Mouse (Mus musculus): Measurements from ENCODE around the gene Ssh1. TPM values are rescaled to one million over a fixed set of nuclear protein-coding genes. Genes with fewer than 3 reads are reported as not detected.

Gene Ssh1
- total and polyA plus RNA-seq, 3 experiments, result 3.0 to 8.2 (median 8.1) TPM

DNA sequence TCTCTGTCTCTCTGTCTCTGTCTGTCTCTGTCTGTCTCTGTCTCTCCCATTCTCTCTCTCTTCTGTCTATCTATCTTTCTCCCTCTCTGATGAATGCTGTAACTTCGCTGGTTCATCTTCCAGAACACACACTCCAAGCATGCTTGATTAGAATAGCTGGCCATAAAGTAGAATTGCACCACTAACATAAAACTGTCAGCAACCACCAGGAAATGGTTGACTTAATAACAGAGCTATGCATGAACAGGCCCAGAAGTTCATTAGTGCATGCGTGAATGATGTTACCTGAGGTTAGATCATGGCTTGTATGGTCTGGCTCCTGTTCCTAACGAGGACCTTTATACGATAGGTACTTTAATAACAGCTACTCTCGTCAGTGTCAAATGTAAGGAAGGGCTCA lies 11.4 kb upstream of the Ssh1 start:
- peaks cover 0 to 7% of the 10 kb centered on the region in 2 experiments; a peak in 1 of 4 replicates for H3K4me1 ChIP-seq (ENCODE audit: control insufficient read depth in 1 of 2, insufficient read depth in 2 of 2)
- peaks cover 3% of the 10 kb centered on the region for H3K9me3 ChIP-seq (replicated peaks; ENCODE audit: low read length)
- dilution Hi-C loops (cut with MboI; ENCODE audit: extremely low pct_ligation_motif_present, extremely low pct_unique_long_range_greater_than_20kb, low sequenced_read_pairs) (no loop called here), in situ Hi-C loops (cut with MboI; ENCODE audit: low pct_ligation_motif_present, low pct_unique_long_range_greater_than_20kb, low sequenced_read_pairs) (no loop called here)
- H3K27me3 ChIP-seq (replicated peaks), result no peaks in the 10 kb centered on the region
- no peak for DNase-seq (ENCODE audit: extremely low read depth)
- H3K36me3 ChIP-seq (replicated peaks in 1 of 2; ENCODE audit: control insufficient read depth in 1 of 2, insufficient read depth in 1 of 2, low read length in 1 of 2), result no peaks in the 10 kb centered on the region
- H3K79me2 ChIP-seq (replicated peaks; ENCODE audit: control insufficient read depth, extremely low read depth, insufficient read depth, poor library complexity, severe bottlenecking), result no peaks in the 10 kb centered on the region
- no peak overlapping the region for H3K4me2 ChIP-seq (ENCODE audit: insufficient read depth, low read depth, poor library complexity, severe bottlenecking)
- H3K9ac ChIP-seq (ENCODE audit: insufficient read depth, low read depth), result no peak overlapping the region
- no peak overlapping the region for H3K27ac ChIP-seq (ENCODE audit: insufficient read depth, low read depth)
- TF ChIP-seq MAX (IDR thresholded peaks at IDR 0.05; ENCODE audit: low read length), result no peak
- no peak for TF ChIP-seq CHD2 (IDR thresholded peaks at IDR 0.05; ENCODE audit: low read length)
- TF ChIP-seq NELFE (IDR thresholded peaks at IDR 0.05; ENCODE audit: low read depth, low read length), result no peak
- no peak for TF ChIP-seq MEF2A (IDR thresholded peaks at IDR 0.05; ENCODE audit: borderline replicate concordance, low read depth, low read length)
- TF ChIP-seq IRF4 (IDR thresholded peaks at IDR 0.05; ENCODE audit: low read depth, low read length), result no peak
- no peak for TF ChIP-seq KAT2A (IDR thresholded peaks at IDR 0.05; ENCODE audit: insufficient replicate concordance, low read length)
- TF ChIP-seq EP300 (IDR thresholded peaks at IDR 0.05; ENCODE audit: low read length), result no peak
- TF ChIP-seq MYC (IDR thresholded peaks at IDR 0.05; ENCODE audit: low read depth, low read length), result no peak
- no peak for TF ChIP-seq SIN3A (IDR thresholded peaks at IDR 0.05; ENCODE audit: low read length)
- TF ChIP-seq ZMIZ1 (IDR thresholded peaks at IDR 0.05; ENCODE audit: low read depth, low read length), result no peak
- TF ChIP-seq POLR2AphosphoS2 (IDR thresholded peaks at IDR 0.05; ENCODE audit: low read depth, low read length), result no peak
- no peak for TF ChIP-seq CTCF (conservative IDR thresholded peaks at IDR 0.05 in 1 of 2, IDR thresholded peaks at IDR 0.05 in 1 of 2; ENCODE audit: low read depth in 2 of 2, low read length in 2 of 2)
- no peak for TF ChIP-seq MAZ (IDR thresholded peaks at IDR 0.05; ENCODE audit: low read depth, low read length)
- no peak overlapping the region for H3K4me3 ChIP-seq (replicated peaks in 1 of 3; ENCODE audit: low read depth in 2 of 3, low read length in 2 of 3, poor library complexity in 1 of 3)

DNA sequence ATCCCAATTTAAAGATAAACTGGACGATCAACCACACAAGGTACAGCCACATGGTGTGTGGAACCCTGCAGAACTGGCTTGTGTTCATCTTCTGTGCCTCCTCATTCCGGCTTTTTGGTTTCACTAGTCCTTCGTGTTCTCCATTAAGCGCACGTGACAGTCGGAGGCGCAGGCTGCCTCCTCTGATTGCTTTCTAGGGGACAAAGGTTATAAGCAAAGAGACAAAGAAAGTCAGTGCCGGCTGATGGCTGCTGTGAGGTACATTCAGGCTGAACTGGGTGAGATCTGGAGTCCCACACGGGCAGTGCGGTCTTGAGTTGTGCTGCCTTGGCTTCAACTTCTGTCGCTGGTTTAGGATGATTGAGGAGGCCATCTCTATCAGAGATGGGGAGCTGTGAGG lies 10.9 kb upstream of the Ssh1 start:
- no peak for DNase-seq (ENCODE audit: extremely low read depth)

More for the DNA sequence above, 10.9 kb upstream of the Ssh1 start:
- no peak overlapping the region for H3K4me2 ChIP-seq (ENCODE audit: insufficient read depth, low read depth, poor library complexity, severe bottlenecking)
- H3K4me3 ChIP-seq (replicated peaks in 1 of 3; ENCODE audit: low read depth in 2 of 3, low read length in 2 of 3, poor library complexity in 1 of 3), result no peak overlapping the region
- H3K27ac ChIP-seq (ENCODE audit: insufficient read depth, low read depth), result no peak overlapping the region
- dilution Hi-C loops (cut with MboI; ENCODE audit: extremely low pct_ligation_motif_present, extremely low pct_unique_long_range_greater_than_20kb, low sequenced_read_pairs), result no loop called here
- TF ChIP-seq MAX (IDR thresholded peaks at IDR 0.05; ENCODE audit: low read length) (no peak), ZNF384 (IDR thresholded peaks at IDR 0.05; ENCODE audit: low read depth, low read length) (no peak), UBTF (IDR thresholded peaks at IDR 0.05; ENCODE audit: low read depth, low read length) (no peak), KAT2A (IDR thresholded peaks at IDR 0.05; ENCODE audit: insufficient replicate concordance, low read length) (no peak), ETS1 (conservative IDR thresholded peaks at IDR 0.05; ENCODE audit: low read depth, low read length) (no peak), JUND (conservative IDR thresholded peaks at IDR 0.05; ENCODE audit: low read depth, low read length) (no peak), SIN3A (IDR thresholded peaks at IDR 0.05; ENCODE audit: low read length) (no peak), JUN (IDR thresholded peaks at IDR 0.05; ENCODE audit: insufficient read depth, low read depth, low read length) (no peak), RCOR1 (conservative IDR thresholded peaks at IDR 0.05; ENCODE audit: low read depth, low read length) (no peak), POLR2A (IDR thresholded peaks at IDR 0.05; ENCODE audit: low read depth, low read length) (no peak), POLR2AphosphoS2 (IDR thresholded peaks at IDR 0.05; ENCODE audit: low read depth, low read length) (no peak), MAFK (IDR thresholded peaks at IDR 0.05; ENCODE audit: insufficient replicate concordance, low read length) (no peak), USF1 (IDR thresholded peaks at IDR 0.05; ENCODE audit: low read depth, low read length) (no peak), ZC3H11A (IDR thresholded peaks at IDR 0.05; ENCODE audit: low read depth, low read length) (no peak)
- H3K9ac ChIP-seq (ENCODE audit: insufficient read depth, low read depth), result no peak overlapping the region
- no peaks in the 10 kb centered on the region for H3K27me3 ChIP-seq (replicated peaks)
- in situ Hi-C loops (cut with MboI; ENCODE audit: low pct_ligation_motif_present, low pct_unique_long_range_greater_than_20kb, low sequenced_read_pairs), result no loop called here
- H3K9me3 ChIP-seq (replicated peaks; ENCODE audit: low read length), result peaks cover 3% of the 10 kb centered on the region
- H3K4me1 ChIP-seq (ENCODE audit: control insufficient read depth in 1 of 2, insufficient read depth in 2 of 2), result peaks cover 3 to 12% of the 10 kb centered on the region in 2 experiments; a peak in 2 of 4 replicates
- H3K36me3 ChIP-seq (replicated peaks in 1 of 2; ENCODE audit: control insufficient read depth in 1 of 2, insufficient read depth in 1 of 2, low read length in 1 of 2), result no peaks in the 10 kb centered on the region
- H3K79me2 ChIP-seq (replicated peaks; ENCODE audit: control insufficient read depth, extremely low read depth, insufficient read depth, poor library complexity, severe bottlenecking), result no peaks in the 10 kb centered on the region

Measured in CH12.LX (cell line).